Mouse (Mus musculus): ENCODE results near the gene Iffo2. TPM values are rescaled to one million over a fixed set of nuclear protein-coding genes. Genes with fewer than 3 reads are reported as not detected.
"Not testable (repeated sequence)": the region's sequence is repeated elsewhere in the genome, so short reads cannot be mapped to it uniquely, and the experiment has no call there.

The Iffo2 gene
- polyA plus RNA-seq (2012; rRNA removed), result 2.6 and 3.3 TPM in 2 replicates

DNA sequence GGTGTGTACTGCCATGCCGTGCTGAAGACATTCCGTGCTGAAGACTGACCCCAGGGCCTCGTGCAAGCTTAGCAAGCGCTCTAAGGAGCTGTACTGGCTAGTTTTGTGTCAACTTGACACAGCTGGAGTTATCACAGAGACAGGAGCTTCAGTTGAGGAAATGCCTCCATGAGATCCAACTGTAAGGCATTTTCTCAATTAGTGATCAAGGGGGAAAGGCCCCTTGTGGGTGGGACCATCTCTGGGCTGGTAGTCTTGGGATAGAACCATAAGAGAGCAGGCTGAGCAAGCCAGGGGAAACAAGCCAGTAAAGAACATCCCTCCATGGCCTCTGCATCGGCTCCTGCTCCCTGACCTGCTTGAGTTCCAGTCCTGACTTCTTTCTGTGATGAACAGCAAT is at the start of gene Iffo2:
Iffo2 (plus strand) TSS at position 301 of the 400 bp plus-strand sequence.
- not testable (repeated sequence) for H3K4me1 ChIP-seq (ENCODE audit: control insufficient read depth, insufficient read depth, insufficient read length, low read length); H3K4me3 ChIP-seq (ENCODE audit: low read depth, low read length); H3K36me3 ChIP-seq (ENCODE audit: control insufficient read depth, insufficient read depth, low read length); H3K27me3 ChIP-seq (ENCODE audit: control insufficient read depth, insufficient read depth, low read length); H3K27ac ChIP-seq (ENCODE audit: insufficient read depth, low read depth, low read length)
- WGBS, result 86% methylated on average over 5 of the region's 5 CpGs

DNA sequence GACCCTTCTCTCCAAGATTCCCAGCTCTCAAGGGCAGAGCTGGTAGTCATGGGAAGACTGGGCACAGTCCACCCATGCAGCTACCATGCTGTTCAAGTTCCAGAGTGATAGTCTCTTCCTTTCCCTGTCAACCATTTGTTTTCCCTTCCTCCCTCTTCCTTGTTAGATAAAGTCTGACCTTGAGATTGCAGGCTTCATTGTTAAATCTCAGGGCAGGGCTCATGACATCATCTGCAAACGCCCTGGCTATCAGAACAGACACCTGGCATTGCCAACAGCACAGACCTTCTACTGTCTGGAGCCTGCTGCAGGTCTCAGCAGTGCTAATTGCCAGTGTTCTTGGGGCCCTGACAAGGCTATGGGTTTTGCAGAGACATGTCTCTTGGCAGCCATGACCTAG is 48.9 kb upstream of the Iffo2 start:
- Histone ChIP-seq H3K36me3 (ENCODE audit: control insufficient read depth, insufficient read depth, low read length) (peaks cover 81% of the 10 kb centered on the region), H3K4me1 (ENCODE audit: control insufficient read depth, insufficient read depth, insufficient read length, low read length) (peaks cover 13% of the 10 kb centered on the region), H3K27ac (ENCODE audit: insufficient read depth, low read depth, low read length) (peak overlapping the region; percentile 79), H3K4me3 (ENCODE audit: low read depth, low read length) (no peak overlapping the region), H3K27me3 (ENCODE audit: control insufficient read depth, insufficient read depth, low read length) (no peaks in the 10 kb centered on the region)
- 38% methylated on average over 1 of the region's 1 CpGs for WGBS
- TF ChIP-seq CTCF (IDR thresholded peaks at IDR 0.05; ENCODE audit: extremely low read depth, insufficient read length, insufficient replicate concordance, low read depth, low read length) (no peak), POLR2A (IDR thresholded peaks at IDR 0.05; ENCODE audit: low read depth, low read length) (no peak)

DNA sequence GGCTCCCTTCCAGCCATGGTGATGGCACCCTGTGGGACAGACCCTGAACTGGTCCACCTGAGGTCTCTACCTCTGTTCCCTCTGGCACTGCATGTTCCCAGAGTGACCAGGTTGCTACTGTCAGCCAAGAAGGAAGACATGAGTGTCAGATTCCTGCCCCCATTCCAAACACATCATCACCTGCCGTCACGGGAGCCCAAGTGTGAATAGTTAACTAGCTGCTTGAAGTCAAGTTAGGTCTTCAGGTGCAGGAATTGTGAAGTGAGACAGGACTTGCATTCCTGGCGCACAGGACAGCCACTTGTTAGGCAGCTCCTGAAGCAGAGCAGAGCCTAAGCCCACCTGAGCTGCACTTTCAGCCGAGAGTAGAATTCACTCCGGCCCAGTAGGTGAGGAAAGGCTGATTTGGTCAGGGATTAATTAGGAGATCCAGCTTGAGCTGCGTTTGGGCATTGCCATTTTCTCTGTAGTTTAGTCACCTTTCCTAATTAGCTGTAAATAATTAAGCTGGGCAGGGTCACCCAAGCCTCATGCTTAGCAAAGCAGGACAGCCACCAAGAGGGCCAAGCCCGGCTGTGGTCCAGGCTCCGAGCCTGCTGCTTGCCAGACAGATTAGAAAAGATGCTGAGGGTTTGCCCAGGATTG is 46.8 kb upstream of the Iffo2 start:
- H3K4me1 ChIP-seq (ENCODE audit: control insufficient read depth, insufficient read depth, insufficient read length, low read length), result peaks cover 13% of the 10 kb centered on the region
- peaks cover 83% of the 10 kb centered on the region for H3K36me3 ChIP-seq (ENCODE audit: control insufficient read depth, insufficient read depth, low read length)
- H3K4me3 ChIP-seq (ENCODE audit: low read depth, low read length), result no peak overlapping the region
- WGBS, result 76% methylated on average over 8 of the region's 8 CpGs
- TF ChIP-seq CTCF (IDR thresholded peaks at IDR 0.05; ENCODE audit: extremely low read depth, insufficient read length, insufficient replicate concordance, low read depth, low read length) (no peak), POLR2A (IDR thresholded peaks at IDR 0.05; ENCODE audit: low read depth, low read length) (no peak)
- no peaks in the 10 kb centered on the region for H3K27me3 ChIP-seq (ENCODE audit: control insufficient read depth, insufficient read depth, low read length)
- no peak overlapping the region for H3K27ac ChIP-seq (ENCODE audit: insufficient read depth, low read depth, low read length)

DNA sequence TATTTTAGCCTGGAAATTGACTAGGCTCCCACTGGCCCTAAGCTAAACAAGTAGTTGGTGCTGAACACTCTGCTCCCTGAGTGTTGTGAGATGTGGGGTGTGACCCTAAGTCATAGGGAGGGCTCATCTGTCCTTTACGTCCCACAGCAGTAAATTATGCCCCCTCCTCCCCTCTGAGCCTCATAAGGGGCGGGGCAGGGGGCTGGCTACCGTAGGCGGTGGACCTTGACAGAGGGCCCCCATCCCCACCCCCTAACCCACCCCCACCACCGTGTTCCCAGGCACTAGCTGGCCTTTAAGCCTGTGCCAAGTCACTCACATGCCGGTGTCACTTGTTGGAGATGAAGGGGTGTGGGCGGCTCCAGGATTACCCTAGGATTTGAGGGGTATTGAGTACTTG is 45.9 kb upstream of the Iffo2 start:
- no peaks in the 10 kb centered on the region for H3K27me3 ChIP-seq (ENCODE audit: control insufficient read depth, insufficient read depth, low read length)
- no peak overlapping the region for H3K27ac ChIP-seq (ENCODE audit: insufficient read depth, low read depth, low read length)
- peaks cover 84% of the 10 kb centered on the region for H3K36me3 ChIP-seq (ENCODE audit: control insufficient read depth, insufficient read depth, low read length)
- no peak for TF ChIP-seq CTCF (IDR thresholded peaks at IDR 0.05; ENCODE audit: extremely low read depth, insufficient read length, insufficient replicate concordance, low read depth, low read length)
- no peak for TF ChIP-seq POLR2A (IDR thresholded peaks at IDR 0.05; ENCODE audit: low read depth, low read length)
- 76% methylated on average over 7 of the region's 7 CpGs for WGBS
- no peak overlapping the region for H3K4me3 ChIP-seq (ENCODE audit: low read depth, low read length)
- peaks cover 13% of the 10 kb centered on the region for H3K4me1 ChIP-seq (ENCODE audit: control insufficient read depth, insufficient read depth, insufficient read length, low read length)

DNA sequence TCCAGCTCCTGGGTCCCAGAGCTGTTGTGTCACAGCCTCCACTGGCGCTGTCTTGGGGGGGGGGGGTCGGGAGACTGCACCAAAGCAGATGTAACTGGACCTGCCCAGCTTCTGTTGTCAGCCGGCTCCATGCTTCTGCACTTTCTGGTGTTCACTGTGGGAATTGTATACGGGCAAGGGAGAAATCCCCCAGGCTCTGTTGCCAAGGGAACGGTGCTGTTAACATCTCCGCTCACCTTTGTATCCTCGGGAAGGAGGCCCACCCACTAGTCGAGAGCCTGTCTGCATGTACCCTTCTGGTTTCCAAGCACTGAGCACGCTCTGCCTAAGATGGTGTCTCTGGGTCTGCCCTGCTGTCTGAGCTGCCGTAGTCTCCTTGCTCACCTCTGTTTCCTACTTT is 43.3 kb upstream of the Iffo2 start:
- Histone ChIP-seq H3K4me3 (ENCODE audit: low read depth, low read length) (no peak overlapping the region), H3K27me3 (ENCODE audit: control insufficient read depth, insufficient read depth, low read length) (no peaks in the 10 kb centered on the region), H3K27ac (ENCODE audit: insufficient read depth, low read depth, low read length) (no peak overlapping the region), H3K4me1 (ENCODE audit: control insufficient read depth, insufficient read depth, insufficient read length, low read length) (no peaks in the 10 kb centered on the region), H3K36me3 (ENCODE audit: control insufficient read depth, insufficient read depth, low read length) (peaks cover 83% of the 10 kb centered on the region)
- WGBS, result 87% methylated on average over 10 of the region's 10 CpGs
- TF ChIP-seq CTCF (IDR thresholded peaks at IDR 0.05; ENCODE audit: extremely low read depth, insufficient read length, insufficient replicate concordance, low read depth, low read length), result no peak
- TF ChIP-seq POLR2A (IDR thresholded peaks at IDR 0.05; ENCODE audit: low read depth, low read length), result no peak

DNA sequence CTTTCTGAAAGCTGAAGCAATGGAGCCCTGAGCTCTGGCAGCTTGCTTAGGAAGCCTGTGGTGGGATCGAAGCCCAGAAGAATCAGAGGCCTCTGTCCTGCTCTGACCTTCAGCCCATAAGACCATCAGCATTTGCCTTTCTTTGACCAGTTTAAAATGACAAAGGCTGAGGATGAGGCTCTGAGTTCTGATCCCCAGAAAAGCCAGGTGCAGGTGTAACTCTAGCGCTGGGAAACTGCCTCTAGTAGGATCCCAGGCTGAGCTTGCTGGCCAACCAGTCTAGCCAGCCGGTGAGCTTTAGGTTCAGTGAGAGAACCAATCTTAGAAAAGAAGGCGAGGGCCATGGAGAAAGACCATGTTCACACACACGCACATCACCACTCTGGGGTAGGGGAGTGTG is 42.0 kb upstream of the Iffo2 start:
- no peaks in the 10 kb centered on the region for H3K27me3 ChIP-seq (ENCODE audit: control insufficient read depth, insufficient read depth, low read length)
- TF ChIP-seq POLR2A (IDR thresholded peaks at IDR 0.05; ENCODE audit: low read depth, low read length), result no peak
- no peak for TF ChIP-seq CTCF (IDR thresholded peaks at IDR 0.05; ENCODE audit: extremely low read depth, insufficient read length, insufficient replicate concordance, low read depth, low read length)
- no peak overlapping the region for H3K27ac ChIP-seq (ENCODE audit: insufficient read depth, low read depth, low read length)
- WGBS, result 93% methylated on average over 5 of the region's 5 CpGs
- peaks cover 71% of the 10 kb centered on the region for H3K36me3 ChIP-seq (ENCODE audit: control insufficient read depth, insufficient read depth, low read length)
- H3K4me1 ChIP-seq (ENCODE audit: control insufficient read depth, insufficient read depth, insufficient read length, low read length), result 0 out of 2 replicates have a peak, but pooled peaks cover 3% of the 10 kb centered on the region
- H3K4me3 ChIP-seq (ENCODE audit: low read depth, low read length), result no peak overlapping the region

DNA sequence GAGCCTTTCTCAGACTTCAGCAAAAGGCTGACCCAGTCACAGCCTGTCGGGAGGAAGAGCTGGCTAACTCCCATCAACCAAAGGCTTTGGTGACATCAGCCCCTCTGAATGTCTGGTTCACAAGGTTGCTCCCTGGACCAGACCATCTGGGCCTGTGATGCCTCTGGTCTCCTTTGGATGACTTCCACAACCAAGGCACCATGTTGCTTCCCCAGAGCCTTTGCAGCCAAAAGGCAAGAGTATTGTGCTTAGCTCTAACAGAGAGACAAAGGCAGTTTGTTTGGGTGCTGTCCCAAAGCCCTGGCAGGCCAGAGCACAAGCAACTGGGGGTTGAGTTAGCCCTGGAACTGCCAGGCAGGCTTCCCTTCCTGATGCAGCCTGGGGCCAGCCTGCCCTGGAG is 40.4 kb upstream of the Iffo2 start:
- Histone ChIP-seq H3K4me1 (ENCODE audit: control insufficient read depth, insufficient read depth, insufficient read length, low read length) (0 out of 2 replicates have a peak, but pooled peaks cover 4% of the 10 kb centered on the region), H3K27me3 (ENCODE audit: control insufficient read depth, insufficient read depth, low read length) (no peaks in the 10 kb centered on the region), H3K4me3 (ENCODE audit: low read depth, low read length) (no peak overlapping the region), H3K27ac (ENCODE audit: insufficient read depth, low read depth, low read length) (no peak overlapping the region), H3K36me3 (ENCODE audit: control insufficient read depth, insufficient read depth, low read length) (peaks cover 56% of the 10 kb centered on the region)
- TF ChIP-seq CTCF (IDR thresholded peaks at IDR 0.05; ENCODE audit: extremely low read depth, insufficient read length, insufficient replicate concordance, low read depth, low read length) (no peak), POLR2A (IDR thresholded peaks at IDR 0.05; ENCODE audit: low read depth, low read length) (no peak)
- WGBS, result 80% methylated on average over 1 of the region's 1 CpGs

Measured in small intestine, adult 2 months (tissue).